Mouse (Mus musculus) fibroblast of lung, adult 2 months (primary cell): ENCODE measurements around the gene Zfp423.

ENCODE experiments used
- DNase-seq: peaks from one replicate; pipeline ENCODE4 v3.0.0-alpha.2; 2011; ENCODE audit warnings: low read depth

Gene Zfp423

GRCm38 (mm10) chr8:87959320-87959920 is at the start of gene Zfp423:
Gene Zfp423 (minus strand): TSS chr8:87959595.
- no peak for DNase-seq

DNA sequence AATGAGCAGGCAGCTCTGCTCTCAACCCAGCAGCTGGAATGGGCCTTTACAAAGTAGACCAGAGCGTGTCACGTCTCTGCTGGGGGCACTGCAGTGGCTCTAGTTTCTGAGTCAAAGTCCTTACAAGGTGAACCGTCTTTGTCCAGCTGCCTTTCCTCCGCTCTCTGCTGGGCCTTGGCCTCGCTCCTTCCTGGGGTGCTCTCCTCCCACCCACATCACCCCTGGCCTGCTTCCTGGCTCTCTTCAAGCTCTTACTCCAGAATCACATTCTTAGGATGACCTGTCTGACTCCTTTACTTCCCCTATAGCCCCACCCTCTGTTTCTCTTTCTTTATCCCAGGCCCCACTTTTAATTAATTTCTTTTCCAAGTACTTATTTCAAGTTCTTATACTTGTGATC is 47.4 kb upstream of the Zfp423 start:
- DNase-seq = no peak

DNA sequence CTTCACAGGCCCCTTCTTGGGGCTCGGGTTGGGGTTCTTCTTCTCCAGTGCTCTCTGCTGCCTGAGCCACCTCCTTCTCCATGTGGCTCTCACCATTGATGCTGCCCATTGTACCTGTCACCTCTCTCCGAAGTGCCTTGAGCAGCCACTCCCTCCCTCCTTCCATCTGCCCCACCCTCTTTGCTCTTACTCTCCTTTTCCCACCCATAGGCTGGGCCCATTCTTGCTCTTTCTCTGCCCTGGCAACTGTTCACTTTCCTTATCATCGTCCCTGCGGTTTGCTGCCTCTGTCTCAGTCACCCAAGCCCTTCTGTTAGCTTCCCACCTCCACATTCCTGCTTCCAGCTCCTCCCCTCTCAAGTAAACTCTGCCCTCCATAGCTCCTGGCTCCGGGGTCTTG is 25.4 kb upstream of the Zfp423 start:
- DNase-seq = no peak

GRCm38 (mm10) chr8:87984032-87984431 is 24.6 kb upstream of the Zfp423 start:
- no peak for DNase-seq

DNA sequence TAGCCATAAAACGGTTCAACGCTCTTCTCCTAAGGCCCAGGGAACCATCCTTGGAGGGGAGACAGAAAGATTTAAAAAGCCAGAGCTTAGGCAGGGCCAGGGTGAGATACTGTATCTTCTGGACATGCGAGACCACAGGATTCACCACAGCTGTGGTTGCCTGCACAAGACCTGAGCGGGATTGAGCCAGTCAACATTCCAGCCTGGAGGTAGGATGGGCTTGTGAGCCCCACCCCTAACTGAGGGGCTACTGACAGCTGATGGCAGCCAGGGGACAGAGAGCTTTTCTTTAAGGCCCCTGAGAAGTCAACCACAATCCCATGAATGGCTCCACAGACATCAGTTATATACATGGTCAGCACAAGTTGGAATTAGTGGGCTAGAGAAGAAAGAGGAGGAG is 23.5 kb upstream of the Zfp423 start:
- no peak for DNase-seq

- no peak for DNase-seq
These were observed 16.0 kb upstream of the Zfp423 start for GRCm38 (mm10) chr8:87975466-87975809.

- no peak for DNase-seq
These were observed 15.5 kb upstream of the Zfp423 start for GRCm38 (mm10) chr8:87974759-87975465.

GRCm38 (mm10) chr8:87974122-87974758 is 14.8 kb upstream of the Zfp423 start:
- no peak for DNase-seq

GRCm38 (mm10) chr8:87967866-87968620 is 8.6 kb upstream of the Zfp423 start:
- DNase-seq = no peak

GRCm38 (mm10) chr8:87967057-87967820 is 7.8 kb upstream of the Zfp423 start:
- DNase-seq = no peak

GRCm38 (mm10) chr8:87962514-87963225 is 3.3 kb upstream of the Zfp423 start:
- DNase-seq = no peak

DNA sequence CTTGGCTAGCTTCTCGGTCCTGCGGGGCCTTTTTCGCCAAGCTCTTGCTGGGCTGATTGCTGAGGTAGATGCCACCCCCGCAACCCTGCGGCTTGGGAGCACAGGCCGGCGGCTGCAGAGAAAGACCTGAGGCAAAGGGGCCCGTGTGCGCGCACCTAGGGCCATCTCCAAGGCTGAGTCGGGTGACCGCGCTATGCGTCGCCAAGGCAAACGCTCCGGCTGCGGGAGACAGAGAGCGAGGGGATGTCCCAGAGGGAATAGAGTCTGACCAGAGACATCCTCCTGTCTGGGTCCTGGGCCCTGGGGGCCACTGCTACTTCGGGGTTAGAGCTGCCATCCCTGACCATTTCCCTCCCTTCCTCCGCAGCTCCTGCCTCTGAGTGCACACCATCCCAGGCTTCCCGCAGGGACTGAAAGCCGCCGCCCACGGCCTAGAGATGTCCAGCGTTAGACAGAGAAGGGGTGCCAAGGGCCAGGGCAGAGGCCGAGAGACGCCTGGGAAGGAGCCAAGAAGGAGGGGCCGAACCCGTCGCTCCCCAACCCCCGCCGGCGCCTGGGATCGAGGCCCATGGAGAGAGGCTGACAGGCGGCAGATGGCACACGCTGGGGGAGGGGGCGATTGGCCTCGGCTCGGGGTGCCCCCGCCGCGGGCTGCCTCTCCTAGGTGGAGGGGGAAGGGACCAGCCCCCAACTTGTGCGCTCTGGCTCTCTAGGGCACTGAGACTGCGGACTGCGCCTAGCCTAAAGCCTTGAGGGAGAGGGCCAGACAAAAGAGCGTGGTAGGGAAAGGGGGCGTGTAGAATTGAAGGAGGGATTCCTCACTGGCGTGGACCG is 2.5 kb upstream of the Zfp423 start:
- DNase-seq = no peak

DNA sequence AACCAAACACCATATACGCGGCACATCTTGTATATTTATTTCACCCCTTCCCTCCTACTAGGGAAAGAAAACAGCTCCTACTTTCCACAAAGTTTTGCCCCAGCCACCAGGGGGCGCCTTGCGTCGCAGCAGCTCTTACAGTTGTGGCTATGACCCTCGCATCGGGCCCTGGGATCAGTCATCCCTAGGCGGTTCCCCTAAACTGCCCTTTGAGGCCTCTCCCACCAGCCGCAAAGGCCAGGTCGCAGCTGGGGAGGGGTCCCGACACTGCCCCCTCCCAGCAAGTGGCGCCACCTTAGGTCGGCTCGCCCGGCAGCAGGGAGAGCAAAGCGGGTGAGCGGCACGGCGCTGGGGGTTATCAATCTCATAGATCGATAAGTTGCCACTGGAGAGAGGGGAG is 1.7 kb upstream of the Zfp423 start:
- DNase-seq = no peak

DNA sequence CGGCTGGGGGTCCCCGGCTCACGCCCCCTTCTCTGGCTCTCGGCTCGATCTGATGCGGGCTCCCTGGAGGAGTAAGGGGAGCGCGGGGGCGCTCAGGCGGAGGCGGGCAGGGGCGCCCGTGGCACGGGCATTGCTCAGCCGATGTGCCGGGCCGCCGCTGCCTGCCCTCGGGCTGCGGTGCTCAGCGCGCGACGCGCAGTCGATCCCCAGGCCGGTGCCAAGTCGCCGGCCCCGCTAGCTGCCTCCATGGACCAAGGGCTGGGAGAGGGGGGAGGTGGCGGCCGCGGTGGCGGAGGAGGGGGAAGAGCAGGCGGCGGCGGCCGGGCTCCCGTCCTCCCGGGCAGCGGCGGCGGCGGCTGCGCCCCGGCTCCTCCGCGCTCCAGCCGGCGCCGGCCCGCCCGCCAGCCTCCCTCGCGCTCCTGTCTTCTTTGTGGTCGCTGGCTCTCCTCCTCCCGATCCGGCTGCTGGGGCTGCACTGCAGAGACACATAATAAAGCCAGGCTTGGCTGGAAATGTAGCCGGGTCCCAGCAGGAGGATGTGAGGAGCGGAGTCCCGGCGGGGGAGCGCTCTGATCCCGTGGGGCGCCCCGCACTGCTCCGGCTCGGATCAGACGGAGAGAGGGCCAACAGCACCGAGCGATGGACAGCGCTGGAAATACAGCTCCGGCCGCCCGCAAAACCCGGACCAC is 810 bp upstream of the Zfp423 start:
- no peak for DNase-seq

GRCm38 (mm10) chr8:87958451-87959319 is 710 bp downstream of the Zfp423 start:
- DNase-seq = no peak

DNA sequence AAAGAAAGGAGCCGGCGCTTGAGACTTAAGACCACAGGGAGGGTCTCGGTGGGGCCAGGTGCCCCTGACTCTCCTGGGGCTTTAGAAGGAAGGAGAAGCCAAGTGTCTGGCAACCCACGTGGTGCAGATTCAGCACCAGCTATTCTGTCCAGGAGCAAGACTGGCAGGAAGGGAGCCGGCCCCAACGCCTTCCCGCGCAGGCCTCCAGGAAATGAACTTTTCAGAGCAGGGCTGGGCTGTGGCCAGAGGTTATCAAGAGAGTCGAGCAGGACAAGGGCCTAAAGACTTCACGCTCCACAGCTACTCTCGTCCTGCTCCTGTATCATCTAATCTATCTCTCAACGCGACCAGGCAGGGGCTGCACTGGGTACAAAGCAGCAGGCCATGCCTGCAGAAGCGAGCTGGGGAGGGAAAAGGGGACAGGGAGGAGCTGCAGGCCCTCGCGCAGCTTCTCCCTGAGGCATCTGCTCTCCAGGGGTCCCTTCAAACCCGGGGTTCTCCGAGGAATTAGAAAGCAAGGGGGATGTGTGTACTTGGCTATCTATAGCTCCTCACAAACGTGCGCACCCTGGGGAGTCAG is 1.4 kb downstream of the Zfp423 start:
- DNase-seq = no peak

DNA sequence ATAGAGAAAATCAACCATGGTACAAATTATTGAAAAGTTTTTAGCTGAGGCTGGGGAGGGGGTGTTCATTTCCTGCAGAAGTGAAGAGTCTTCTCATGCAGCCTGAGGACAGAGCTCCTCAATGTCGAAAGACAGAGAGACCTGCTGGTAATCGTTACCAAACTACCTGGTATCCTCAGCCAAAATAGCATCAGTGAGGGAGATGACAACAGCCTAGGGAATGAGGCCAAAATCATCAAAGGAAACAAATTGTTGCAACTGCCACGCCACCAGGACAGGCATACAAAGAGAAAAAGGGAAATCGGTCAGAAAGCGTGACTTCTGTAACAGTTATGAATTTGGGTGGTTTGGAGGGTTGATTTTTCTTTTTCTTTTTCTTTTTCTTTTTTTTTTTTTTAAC is 3.4 kb downstream of the Zfp423 start:
- DNase-seq = no peak

DNA sequence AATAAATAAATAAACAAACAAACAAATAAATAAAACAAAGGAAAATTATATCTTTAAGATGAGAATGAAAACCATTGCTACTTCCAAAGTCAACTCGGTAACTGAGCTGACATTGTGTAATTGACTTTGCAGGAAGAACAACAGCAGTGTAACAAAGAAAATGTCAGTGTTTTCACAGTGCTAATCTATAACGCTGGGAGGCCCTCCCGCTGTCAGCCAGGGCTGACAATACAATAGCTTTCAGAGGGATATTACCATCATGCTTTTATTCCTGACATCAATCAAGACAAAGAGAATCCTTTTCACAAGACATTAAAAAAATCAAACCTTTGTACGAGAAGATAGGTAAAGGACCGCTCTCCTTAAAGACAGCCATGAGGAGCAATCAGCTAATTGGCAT is 5.9 kb downstream of the Zfp423 start:
- DNase-seq = no peak

DNA sequence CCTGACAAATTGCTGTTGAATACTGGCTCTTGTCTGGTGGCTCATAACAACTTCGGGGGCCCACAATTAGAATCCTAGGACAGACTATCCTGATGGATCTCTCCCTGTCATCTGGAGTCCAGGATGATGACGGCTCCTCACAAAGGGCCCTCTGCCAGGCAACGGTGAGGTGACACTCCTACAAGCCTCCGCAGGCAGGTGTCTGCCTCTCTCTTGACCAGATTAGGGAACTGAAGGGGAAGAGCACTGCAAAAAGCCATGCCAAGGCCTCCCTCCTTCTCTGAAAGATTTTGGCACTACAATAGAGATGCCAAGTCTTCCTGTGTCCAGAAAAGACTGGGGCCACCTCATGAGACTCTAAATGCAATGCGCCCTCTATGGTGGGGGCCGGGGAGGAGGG is 7.1 kb downstream of the Zfp423 start:
- DNase-seq = no peak
